Mouse (Mus musculus) T-helper 2 cell (primary cell): ENCODE data around the gene Pex16.

Experiments used
- in situ Hi-C: fragments of 300-600 bp; cut with MboI, MseI; formaldehyde crosslinking; loops from one replicate; pipeline ENCODE4 v1.15.1; 2025; ENCODE audit warnings: high pct_unique_total_duplicates

Gene Pex16

GRCm38 (mm10) chr2:92370375-92370774 lies 4.1 kb upstream of the Pex16 start:
- in situ Hi-C loops = no loop called here

GRCm38 (mm10) chr2:92370821-92371805 lies 3.4 kb upstream of the Pex16 start:
- in situ Hi-C loops = no loop called here

DNA sequence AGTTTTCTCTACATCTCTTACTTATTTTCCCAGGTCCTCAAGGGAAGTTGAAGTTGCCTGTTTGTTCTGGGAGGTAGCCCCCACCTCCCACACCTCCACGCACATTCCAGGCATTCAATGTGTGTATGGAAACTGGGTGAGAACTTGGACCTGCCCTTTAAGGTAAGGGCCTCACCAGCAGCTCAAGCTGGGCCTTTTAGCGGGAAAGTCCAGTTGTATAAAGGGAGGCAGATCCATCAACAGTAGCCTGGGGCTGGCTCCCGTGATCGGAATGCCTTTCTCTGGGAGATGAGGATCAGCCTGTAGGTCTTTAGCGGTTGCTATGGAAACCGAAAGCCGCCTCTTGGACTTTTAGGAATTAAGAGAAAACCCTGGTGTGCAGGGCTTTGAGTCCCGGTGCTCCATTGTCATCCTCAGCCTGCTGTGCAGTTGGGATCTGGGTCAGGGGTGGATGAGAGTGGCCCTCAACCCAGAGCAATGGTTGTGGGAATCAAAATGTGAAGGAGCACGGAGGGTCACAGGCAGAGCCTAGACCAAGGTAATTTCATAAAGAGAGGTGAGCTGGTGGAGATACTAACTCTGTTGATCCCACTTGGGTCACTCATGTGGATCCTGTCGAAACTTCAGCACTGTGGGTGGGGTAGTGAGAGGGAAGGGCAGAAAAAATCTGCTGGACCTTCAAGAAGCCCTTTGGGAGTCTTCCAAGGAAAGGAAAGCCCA lies 2.3 kb upstream of the Pex16 start:
- in situ Hi-C loops = no loop called here

GRCm38 (mm10) chr2:92372767-92373436 lies 1.6 kb upstream of the Pex16 start:
- in situ Hi-C loops = no loop called here

- in situ Hi-C loops = no loop called here
Measured at GRCm38 (mm10) chr2:92373437-92373813, 1.1 kb upstream of the Pex16 start.

DNA sequence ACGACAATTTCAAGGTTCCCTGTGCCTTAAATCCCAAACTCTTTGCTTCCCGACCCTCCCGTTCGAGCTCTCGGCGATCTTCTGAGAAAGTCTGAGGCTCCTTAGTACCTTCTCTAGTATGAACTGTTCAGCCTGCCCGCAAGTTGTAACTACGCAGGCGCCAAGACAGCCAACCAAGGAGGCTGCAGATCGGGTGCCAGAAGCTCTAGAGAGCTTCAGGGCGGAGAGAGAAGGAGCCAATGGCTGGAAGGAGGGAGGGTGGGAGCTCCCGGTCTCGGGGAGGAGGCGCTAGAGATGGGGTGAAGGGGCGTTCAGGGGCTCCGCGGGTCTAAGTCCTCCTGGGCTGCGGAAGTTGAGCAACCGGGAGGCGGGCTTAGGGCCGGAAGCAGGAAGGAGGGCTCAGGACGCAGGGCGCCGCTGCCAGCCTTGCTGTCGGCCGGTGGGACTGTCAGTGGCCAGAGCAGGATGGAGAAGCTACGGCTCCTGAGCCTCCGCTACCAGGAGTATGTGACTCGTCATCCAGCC lies 685 bp downstream of the Pex16 start:
- in situ Hi-C loops = loop anchor here (5.0 kb wide), 1 partner anchor 62 kb away; no protein-coding TSS in a partner anchor

DNA sequence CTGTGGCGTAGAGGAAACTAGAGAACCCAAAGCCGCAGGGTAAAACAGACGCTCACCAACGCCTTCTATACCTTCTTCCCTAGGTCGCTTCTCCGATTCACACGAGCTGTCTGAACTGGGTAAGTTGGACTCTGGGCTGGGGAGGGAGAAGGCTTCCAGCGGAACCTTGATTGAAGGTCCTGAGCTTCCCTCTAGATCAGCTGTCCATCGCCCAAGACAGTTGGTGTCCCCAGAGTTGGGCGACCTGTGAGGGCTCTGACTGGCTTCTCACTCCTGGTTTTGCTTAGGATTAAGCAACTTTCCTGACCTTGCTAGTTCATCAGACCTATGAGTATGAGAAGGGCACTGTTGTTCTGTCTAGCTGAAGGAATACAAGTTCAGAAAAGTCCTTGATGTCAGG lies 1.3 kb downstream of the Pex16 start:
- in situ Hi-C loops = loop anchor here (5.0 kb wide), 1 partner anchor 62 kb away; no protein-coding TSS in a partner anchor

GRCm38 (mm10) chr2:92376300-92376699 lies 1.8 kb downstream of the Pex16 start:
- in situ Hi-C loops = loop anchor here (5.0 kb wide), 1 partner anchor 61 kb away; no protein-coding TSS in a partner anchor

DNA sequence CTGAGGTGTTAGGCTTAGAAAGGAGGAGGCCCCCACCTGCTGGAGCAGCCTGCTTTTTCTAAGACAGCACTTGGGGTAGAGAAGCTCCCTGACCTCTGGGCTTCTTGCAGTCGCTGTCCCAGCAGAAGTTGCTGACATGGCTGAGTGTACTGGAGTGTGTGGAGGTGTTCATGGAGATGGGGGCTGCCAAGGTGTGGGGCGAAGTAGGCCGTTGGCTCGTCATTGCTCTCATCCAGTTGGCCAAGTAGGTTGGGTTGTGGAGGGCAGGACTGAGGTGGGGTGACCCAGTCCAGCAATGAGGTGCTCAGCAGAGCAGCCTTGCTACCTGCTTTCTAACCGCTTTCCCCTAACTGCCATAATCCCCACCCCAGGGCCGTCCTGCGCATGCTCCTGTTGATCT lies 2.8 kb downstream of the Pex16 start:
- in situ Hi-C loops = loop anchor here (5.0 kb wide), 1 partner anchor 60 kb away; no protein-coding TSS in a partner anchor

GRCm38 (mm10) chr2:92379783-92380494 lies 5.5 kb downstream of the Pex16 start:
- in situ Hi-C loops = loop anchor here (5.0 kb wide), 1 partner anchor 57 kb away; no protein-coding TSS in a partner anchor

- in situ Hi-C loops = no loop called here
Measured at GRCm38 (mm10) chr2:92380495-92381050, 6.1 kb downstream of the Pex16 start.

DNA sequence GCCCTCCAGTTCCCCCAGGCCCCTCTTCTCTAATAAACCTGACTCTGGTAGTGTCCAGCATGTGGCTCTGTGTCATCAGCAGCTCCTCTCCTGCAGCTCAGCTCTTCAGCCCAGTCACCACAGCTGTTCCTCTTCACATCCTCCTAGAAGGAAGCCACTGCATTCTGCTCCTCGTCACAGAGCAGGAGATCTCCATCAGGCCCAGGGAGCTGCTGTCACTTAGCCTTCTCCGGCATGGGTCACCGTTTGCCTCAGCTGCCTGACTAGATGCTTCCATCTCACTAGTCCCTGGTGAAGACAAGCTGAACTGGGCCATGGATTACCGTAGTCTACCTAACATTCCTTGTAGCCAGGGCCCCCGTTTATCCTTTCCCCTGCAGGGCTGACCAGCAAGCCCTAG lies 6.7 kb downstream of the Pex16 start:
- in situ Hi-C loops = no loop called here

- in situ Hi-C loops = no loop called here
Measured at GRCm38 (mm10) chr2:92381901-92382588, 7.6 kb downstream of the Pex16 start, which contains the start of gene 1700029I15Rik. TSS of gene 1700029I15Rik (plus strand) at chr2:92382538.

DNA sequence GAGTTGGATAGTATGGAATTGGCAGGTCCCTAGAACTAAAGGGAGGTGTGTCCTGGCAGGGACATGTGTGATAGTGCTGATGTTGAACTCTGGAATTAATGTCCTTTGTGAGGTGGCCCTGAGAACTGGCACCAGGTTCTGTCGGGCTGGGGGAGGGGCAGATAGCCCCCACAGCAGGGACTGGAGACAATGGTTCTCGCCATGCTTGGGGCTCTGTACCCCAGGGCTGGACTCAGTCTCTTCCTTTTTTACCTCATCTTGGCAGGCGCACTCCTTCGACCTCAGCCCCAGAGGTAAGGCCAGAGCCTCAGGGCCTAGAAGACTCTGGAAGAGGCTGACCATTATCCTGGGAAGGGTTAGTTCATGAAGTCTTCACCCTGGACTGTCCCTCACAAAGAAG lies 8.3 kb downstream of the Pex16 start:
- in situ Hi-C loops = no loop called here

DNA sequence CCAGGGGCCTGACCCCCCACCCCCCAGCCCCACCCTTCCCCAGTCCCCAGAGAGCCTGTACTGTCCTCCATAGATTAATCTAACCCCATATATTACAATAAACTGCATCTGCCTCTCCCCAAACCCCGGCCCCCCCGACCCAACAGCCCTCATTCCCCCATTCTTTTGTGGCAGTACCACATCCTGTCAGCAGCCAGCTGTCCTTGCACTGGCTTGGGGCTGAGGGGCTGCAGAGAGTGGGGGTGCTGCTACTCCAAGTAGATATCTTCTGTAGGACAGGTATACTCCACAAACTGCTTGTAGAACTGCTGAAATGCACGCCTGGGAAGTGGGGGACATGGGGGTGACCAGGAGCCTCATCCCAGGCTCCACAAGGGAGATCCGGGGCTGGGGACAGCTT lies 9.6 kb downstream of the Pex16 start:
- in situ Hi-C loops = no loop called here

DNA sequence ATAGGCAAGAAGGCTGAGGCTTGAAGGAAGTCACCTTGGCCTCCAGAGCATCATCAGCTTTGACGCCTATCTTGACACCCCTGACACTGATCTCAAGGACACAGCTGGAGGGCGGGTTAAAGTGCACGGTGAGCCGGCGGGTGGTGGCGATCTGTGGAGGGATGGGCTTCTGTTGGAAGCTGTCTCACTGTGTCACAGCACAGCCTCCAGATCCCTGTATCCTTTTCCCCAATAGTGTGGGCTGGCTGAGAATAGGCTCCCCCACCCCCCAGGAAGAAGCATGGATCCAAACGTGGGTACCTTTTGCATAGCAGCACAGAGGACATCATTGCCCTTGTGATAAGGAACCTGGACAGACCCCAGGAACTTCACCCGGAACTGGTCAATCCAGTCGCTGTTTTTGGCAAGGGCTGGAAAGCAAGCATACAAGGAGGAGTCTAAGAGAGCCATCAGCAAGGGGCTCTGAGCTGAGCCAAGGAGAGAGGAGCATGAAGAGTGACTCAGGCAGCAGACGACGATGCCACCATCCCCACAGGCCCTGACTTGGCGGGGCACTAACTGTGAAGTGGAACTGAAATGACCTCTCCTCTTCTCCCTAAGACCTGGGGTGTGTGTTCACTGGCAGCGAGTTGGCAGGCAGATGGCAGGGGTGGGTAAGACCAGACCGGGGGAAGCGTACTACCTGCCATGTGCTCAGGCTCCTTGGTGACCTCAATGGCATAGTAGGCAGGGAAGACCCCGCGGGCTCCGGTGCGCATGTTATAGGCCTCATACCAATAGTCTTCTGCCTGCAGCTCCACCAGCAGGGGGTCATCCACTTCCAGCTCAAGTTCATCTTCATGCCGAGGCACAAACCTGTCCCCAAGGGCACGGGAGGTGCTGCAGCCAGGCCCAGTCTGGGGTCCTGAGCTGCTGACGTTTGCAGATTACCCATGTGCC lies 10.9 kb downstream of the Pex16 start:
- in situ Hi-C loops = no loop called here

DNA sequence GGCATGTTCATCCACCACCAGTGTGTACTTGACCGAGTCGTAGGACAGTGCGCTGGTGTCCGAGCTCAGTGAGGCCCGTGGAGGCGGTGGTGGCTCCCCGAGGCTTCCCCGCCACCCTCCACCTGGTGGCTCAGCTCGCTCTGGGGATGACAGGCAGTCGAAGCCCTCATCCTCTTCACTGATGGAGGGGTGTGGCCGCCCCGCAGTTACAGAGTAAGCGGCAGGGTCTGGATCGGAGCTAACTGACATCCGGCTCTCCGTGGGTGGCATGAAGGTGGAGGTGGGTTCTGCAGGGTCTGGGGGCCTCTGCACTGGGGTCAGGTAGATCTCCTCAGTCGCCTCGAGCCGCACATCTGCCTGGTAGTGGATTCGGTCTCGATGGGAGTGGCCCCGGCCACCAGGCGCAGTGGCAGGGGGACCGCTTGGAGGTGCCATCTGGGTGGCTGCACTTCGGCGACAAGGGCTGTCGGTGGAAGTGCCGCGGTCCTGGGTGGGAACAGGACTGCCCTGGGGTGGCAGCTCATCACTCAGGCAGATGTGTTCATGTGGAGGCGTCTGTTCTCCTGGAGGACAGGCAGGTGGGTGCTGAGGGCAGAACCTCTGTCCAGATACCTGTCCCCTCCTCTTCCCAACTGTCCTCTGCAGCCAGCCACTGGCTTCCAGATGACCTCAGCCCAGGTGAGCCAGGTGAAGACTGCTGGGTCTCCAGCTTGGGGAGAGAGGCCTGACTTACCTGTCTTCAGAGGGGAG lies 12.5 kb downstream of the Pex16 start:
- in situ Hi-C loops = no loop called here

DNA sequence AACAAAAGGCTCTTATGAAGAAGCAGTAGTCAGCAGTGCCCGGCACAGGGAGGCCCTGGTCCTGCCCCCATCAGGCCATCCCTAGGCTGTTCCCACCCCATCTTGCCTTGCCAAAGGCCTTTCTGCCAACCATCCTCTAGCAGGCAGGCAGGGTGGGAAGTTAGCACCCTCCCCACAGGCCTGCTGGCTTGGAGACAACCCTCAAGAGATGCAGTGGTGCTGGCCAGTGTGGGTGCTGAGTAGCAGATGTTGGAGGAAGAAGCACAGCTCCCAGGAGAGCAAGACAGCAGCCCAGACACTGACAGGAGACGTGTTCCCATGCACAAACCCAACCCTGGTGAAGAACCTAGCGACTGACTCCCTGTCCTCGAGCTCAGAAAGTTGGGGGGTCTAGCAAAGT lies 13.2 kb downstream of the Pex16 start:
- in situ Hi-C loops = no loop called here
